Mouse (Mus musculus) T-helper 2 cell (primary cell): Measurements from ENCODE around the gene Vps13d.

Source experiments
- in situ Hi-C: fragments of 300-600 bp; cut with MboI, MseI; formaldehyde crosslinking; loops from one replicate; pipeline ENCODE4 v1.15.1; 2025; ENCODE audit warnings: high pct_unique_total_duplicates

Vps13d gene

DNA sequence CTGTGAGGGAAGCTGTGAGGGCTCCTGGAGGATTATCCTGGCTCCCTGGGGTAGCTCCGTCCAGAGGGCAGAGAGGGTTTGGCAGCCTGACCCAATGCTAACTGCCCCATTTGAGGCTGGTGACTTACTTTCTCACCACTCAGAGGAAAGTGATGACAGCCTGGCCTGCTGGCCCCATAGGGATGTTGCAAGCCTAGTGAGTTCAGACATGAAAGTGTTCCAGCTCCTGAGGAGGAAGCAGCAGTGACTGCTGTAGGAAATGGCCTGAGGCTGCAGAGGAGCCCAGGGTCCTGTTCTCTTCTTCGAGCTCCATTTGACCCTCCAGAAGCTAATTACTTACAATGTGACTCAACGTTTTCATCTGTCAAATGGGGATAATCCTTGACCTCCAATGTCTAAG, 157.8 kb downstream of the Vps13d start:
- in situ Hi-C loops = no loop called here

DNA sequence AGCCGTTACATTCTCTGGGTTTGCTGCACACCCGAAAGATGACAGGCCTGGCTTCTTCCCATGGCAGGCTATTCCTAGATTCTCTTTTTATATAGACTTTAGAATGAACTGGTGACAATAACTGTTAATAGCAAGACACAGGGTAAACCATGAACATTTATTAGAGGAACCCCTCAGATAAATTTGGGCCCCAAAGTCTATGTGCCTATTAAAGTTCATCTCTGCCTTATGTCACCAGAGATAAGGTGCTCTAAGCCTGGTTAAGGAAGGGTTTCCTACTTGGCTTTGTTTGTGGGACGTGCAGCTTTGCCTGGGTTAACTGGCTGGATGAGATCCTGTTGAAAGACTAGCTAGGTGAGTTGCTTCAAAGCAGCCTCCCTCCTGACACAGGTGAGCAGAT, 159.4 kb downstream of the Vps13d start:
- in situ Hi-C loops = no loop called here

DNA sequence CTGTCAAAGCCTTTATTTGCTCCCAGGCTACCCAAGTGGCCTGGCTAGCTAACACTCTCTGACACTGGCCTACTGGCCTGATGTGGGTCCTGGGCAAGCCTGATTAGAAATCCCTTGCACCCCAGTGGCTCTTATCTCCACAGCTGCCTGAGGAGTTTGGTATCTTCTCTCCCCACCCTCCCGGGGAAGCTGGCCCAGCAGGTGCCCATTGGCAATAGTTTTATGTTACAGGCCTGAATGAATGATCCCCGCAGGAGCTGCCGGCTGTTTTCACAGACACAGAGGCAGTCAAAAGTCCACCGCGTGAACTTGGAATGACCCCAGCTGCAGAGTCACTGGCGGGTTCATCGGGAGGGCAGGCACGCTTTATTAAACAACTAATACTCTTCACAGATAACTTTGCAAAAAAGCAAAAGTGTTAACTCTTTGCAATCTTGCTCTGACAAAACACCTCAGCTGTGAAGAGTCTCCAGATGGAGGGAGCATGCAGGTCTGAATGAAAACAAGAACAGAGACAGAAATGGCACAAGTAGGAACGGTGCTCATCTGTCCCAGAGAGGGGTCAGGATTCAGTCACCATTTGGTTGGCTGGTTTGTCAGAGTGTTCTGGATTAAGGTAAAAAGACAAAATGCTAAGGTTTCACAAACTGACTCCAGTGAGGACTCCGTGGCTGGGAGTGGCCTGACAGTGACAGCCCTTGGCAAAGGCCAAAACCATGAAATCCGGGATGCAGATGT, 160.1 kb downstream of the Vps13d start:
- in situ Hi-C loops = no loop called here

DNA sequence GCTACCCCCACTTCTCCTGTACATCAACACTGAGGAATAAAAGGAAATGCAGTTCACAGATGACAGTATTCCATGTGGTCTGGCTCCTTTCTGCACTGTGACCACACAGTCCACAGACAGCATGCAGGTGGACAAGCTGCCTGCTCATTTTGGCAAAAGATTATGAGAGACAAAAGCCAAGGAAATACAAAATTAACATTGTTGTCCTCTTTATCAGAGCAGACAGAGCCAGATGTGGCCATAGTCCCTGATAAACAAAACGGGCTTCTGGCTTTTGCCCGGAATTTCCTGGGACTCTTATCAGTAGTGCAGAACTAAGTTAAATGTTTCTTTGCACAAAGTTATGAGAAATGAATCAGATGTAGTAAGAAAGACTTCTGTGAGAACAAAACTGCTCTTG, 161.4 kb downstream of the Vps13d start:
- in situ Hi-C loops = no loop called here

DNA sequence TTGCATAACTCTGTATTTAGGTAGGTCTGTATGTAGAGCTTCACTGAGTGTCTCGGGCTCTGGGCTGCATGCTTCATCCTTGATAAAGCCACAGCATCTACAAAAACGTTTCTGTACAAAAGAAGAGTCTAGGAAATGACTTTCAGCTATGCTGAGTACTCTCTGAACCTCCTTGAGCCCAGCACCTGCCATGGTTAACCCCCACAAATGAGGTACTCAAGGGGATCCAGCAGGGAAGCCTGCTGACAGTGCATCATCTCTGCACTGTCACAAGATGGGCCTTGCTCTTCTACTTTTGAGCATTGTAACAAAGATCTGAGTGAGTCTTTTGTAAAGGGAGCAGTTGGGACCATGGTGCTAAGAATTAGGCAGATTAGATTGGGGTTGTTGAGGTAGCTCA, 162.2 kb downstream of the Vps13d start:
- in situ Hi-C loops = no loop called here

DNA sequence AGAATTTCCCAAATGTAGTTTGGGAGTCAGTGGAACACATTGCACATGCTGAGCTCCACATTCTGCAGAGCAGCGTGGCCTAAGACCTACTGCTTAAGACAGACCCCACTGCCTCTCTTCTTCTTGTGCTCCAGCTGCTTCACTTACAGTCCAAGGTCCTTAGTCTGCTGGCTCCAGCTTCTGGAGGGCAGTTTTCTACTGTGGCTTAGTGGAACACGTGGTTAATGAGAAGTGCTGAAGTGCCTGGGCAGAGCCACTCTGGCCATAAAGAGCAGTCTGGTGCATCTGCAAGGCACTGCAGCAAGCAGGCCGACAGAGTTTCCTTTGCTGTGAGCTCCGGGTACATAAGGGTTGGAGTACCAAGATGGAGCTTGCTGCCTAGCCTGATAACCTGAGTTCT, 163.3 kb downstream of the Vps13d start:
- in situ Hi-C loops = no loop called here

DNA sequence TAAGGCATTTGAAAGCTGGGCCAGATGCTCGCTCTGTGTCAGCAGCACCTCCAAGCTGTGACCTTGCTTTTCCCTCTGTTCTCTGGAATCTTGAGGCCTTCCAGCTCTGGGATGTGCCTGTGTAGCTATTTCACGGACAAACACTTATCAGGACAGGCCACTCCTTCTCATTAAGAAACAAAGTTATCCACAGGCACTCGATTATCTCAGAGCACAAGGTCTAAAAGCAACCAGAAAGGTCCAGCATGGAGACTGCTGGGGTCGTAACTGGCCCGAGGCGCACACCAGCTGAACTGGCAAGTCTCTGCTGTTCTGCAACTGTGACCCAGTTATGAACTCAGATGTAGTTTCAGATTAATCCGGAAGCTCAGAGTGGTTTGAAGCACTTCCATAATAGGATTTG, 168.4 kb downstream of the Vps13d start:
- in situ Hi-C loops = no loop called here

DNA sequence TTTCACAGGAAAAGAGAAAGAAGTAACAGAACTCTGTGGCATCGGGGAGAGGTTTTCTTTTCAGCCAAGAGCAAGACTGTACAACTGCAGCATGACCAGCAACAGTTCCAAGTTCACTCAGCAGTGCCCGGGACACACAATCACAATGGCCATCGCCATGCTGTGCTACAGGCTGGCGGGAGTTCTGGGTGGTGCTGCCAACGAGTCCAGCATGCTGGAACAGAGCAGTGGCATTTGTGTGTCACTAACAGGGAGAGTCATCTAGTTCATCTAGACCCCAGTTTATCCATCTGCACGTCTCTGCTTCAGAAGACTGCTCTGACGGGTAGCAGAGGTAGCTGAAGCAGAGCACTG, 169.4 kb downstream of the Vps13d start:
- in situ Hi-C loops = no loop called here

DNA sequence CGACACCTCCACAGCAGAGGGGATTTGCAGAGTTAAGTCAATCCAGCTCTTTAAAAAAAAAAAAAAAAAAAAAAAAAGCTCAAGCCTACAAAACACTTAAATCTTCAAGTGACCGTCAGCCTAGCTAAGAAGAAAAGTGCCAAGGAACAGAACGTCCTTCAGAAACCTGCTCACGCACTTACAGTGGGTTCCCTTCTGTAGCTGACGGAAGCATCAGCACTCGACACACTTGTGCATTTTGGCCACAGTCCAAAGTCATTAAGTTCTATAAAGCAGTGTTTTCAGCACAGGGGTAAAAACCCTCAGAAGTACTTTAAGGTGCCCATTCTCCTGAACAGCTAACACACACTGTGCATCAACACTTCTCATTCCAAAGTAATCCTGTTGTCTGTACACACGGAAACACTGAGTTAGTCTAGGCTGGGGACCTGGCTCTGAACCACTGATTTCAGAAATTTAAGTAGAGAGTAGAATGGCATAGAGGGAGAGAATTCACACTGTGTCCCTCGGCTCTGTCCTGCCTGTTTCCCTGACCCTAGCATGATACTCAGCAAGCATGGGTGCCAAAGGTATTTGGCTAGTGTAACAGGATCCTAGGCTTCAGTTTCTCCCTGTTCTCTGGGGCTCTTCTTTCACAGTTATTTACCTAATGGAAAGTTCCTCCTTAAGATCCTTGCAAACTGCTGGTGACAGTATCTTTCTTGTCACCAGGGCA, 170.0 kb downstream of the Vps13d start:
- in situ Hi-C loops = no loop called here

DNA sequence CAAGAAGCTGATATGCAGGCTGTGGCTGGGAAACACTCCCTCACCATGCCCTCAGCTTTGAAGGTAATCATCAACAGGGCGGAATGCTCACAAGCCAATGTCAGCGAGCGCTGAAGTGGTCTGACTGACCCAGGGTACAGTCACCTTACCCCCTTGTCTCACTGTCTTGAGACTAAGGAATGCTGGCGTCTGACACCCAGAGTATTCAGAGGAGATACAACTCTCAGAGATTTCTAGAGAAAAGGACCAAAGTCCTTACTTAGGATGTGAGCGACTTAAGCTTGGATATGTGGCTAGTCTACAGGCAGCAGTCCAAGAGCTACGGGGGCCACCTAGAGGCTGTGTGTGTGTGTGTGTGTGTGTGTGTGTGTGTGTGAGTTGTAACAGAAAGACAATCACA, 170.9 kb downstream of the Vps13d start:
- in situ Hi-C loops = no loop called here

DNA sequence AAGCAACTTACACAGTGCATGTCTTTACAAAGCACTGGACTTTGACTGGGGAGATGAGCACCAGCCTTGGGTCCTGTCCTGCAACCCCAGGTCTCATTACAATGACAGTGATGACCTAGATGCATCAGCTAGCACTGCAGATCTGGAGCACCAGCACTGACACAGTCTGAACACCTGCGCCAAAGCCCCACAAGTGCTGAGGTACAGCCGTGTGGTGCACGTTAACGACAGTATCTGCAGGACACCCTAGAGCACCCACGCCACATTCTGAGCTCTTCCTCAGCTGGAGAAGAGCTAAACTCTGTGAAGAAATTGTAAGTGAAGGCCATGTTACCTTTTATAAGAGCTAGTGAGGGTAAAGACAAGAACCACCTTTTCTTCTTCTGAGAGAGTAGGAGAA, 172.0 kb downstream of the Vps13d start:
- in situ Hi-C loops = no loop called here

DNA sequence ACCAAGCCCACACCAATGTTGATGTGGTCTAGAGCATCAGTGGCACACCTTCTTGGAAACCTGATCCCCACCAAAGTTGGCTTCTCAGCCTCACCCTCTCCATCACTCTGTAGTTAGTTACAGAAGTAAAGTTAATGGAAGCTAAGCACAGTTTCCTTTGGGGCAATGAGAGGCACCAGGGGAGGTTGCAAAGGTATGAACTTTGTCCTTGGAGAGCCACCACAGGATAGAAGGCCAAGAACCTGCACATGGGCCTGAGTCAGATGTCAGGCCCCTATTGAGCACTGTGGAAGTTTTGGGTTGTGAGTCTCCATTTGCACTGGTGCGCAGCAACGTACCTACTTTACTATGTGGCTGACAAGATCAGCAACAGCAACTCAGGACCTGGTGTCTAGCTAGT, 172.6 kb downstream of the Vps13d start:
- in situ Hi-C loops = no loop called here

DNA sequence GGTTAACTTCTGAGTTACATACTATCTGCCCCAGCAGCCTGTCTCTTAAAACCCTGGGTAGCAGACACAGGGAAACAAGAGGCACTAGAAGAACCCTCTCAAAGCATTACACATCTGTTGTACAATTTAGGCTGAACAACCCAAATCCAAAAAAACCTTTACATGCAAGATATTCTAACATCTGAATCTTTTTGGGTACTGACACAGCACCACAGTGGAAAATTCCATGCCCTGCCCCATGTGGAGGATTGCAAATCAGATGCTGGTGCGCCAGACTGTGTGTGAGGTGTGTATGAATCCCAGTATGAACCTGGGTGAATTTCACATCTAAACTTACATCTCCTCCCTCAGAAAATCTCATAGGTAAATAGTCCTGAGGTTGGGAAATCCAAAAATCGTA, 174.4 kb downstream of the Vps13d start:
- in situ Hi-C loops = no loop called here

DNA sequence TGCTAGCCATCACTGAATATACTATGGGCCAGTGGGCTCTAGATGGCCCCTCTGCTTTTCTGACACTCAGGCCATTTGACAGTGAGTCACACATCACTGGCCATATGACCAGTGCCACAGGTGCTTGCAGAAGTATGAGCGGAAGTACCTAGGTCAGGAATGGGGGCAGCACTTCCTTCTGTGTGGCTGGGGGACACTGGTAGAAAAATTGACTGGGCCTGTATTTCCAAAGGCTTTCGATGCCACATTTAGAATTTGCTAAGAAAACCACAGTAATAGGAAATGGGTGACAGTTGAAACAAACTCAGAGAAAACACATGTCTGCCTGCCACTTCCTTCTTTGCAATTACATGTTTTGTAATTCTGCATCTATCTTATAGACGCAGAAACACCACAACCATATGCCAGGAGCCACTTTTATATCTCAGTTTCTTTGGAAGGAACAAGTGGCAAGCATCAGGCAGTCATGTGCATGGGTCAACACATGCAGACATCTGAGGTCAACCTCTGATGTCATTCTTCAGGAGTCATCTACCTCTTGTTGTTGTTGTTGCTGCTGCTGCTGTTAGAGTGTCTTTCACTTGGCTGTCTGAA, 175.6 kb downstream of the Vps13d start:
- in situ Hi-C loops = no loop called here

DNA sequence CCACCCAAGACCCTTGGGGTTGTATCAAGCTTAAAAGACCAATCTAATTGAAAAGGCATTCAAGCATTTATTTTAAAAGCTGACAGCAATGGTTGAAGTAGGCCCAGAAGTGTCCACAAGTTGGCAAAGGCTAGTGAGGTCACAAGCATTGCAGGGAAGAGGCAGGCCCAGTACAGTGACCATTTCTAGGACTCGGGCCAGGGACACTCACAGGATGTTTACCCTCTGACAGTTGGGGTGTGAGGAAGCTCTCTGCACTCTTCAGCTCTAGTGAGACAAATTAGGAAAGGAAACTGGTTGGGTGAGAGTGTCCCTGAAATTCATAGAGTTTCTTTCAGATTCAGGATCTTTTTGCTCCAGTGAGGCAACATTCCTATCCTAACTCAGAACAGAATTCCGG, 177.1 kb downstream of the Vps13d start:
- in situ Hi-C loops = no loop called here

DNA sequence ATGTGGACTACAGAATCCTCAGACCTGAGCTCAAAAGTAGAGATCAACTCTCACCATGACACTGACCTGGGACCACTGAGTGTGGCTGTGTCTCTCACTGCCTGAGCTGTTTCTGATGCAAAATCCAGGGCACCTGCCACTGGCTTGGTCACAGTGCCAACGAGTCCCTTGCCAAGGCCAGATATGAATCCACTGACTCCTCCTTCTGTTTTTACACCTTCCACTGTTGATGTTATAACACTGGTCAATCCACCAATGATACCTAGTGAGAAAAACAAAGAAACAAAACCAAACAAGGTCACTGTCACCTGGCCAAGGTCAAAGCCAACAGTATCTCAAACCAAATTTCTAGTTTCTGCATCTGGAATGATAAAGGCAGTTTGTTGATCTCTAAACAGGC, 178.1 kb downstream of the Vps13d start:
- in situ Hi-C loops = no loop called here

DNA sequence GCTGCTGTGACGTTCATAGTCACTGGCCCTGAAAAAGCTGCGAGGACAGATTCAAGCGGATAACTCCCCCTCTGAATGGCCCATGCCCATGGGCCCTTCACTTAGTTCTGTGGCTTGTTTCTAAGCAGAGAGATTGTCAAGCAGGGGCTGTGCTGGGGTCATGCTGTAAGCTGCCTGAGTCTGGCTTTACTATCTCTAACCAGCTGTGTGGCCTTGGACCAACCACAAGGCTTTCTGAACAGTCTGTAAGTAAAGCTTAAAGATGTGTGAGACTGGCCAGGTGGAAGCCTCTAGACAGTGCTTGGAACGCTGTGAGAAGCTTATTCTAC, 180.2 kb downstream of the Vps13d start:
- in situ Hi-C loops = no loop called here

DNA sequence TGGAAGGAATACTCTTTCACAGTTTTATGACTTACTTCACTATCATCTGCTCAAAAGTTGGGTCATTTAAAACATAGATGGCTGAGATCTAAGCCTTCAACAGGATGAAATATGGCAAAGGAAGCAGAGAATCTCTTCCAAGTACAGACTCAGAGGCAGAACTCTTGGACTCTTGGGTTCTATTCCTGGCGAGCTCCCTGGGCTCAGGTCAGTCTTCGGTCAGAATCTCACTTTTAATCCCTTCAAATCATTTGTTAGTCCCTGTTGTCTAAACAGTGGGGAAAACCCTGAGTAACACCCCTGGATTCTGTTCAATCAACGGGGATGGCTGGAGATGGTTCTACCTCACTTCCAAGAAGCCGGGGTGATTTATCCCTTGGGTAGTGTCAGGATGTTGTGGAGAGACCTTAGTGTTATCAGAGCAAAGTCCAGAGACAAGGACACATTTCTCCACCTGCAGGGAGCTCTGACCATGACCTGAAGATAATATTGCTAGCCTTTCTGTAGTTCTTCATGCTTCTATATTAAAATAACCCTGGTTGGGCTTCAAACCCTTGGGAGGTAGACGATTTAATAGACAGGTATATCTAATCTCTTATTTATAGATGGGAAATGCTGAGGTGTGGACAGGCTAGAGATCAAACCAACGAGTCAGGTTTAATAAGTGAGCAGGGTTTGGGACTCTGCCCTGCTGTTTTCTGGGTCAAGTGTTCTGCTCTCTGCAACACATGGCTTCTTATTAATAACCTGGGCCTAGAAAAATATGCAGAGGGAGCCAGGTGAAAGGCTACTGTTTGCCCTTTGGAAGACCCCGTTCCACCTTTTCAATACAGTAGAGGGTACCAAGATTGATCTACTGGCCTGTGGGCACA, 180.8 kb downstream of the Vps13d start:
- in situ Hi-C loops = no loop called here

DNA sequence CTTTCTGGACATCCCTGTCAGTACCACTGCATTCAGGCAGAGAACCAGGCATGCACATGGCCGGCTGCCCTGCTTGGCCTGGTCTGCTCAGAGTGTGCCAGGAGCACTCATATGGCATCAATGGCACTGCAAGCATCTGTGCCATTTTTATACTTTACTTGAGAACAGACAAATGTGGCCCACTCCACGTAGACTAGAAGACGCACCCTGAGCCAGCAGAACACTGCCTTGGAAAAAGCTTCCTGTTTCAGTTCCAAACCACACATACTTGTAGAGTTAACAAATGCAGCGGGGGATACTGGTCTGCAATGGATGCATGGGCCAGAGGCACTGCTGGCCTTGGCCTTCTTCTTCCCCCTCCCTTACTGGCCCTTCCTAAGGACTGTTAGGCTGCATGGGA, 181.6 kb downstream of the Vps13d start:
- in situ Hi-C loops = no loop called here

DNA sequence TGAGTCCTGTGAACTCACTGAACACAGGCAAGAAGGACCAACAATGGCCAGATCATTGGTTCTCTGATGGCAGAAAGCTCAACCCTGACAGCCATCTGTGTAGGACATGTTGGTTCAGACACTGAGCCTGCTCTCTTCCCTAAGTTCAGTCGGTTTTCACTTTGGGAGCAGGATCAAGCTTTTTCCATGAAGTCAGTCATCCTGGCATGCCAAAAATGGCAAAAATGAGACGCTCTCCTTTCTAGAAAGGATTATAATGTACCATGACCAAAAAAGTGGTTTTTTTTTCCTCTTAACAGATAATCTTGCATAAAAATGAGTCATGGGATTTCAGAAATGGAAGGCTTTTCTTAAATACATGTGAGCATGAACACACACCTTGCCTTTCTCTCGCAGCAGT, 183.6 kb downstream of the Vps13d start:
- in situ Hi-C loops = no loop called here

DNA sequence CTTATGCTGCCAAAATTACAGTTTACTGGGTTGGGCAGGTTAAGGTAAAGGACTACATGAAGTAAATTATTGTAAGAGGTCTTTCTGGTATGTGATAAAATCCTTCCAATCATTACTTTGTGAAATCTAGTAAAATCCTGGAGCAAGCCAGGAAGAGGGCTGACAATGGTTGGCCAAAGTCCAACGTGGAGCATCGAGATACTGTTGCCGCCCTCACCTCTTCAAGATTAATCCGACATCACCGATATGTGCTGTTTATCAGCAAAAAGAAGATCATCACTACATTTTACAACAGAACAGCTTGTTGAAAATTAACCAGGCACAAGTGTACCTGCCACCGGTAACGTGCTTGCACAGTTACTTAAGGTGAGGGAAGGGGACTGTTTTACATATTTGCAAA, 184.9 kb downstream of the Vps13d start:
- in situ Hi-C loops = no loop called here

DNA sequence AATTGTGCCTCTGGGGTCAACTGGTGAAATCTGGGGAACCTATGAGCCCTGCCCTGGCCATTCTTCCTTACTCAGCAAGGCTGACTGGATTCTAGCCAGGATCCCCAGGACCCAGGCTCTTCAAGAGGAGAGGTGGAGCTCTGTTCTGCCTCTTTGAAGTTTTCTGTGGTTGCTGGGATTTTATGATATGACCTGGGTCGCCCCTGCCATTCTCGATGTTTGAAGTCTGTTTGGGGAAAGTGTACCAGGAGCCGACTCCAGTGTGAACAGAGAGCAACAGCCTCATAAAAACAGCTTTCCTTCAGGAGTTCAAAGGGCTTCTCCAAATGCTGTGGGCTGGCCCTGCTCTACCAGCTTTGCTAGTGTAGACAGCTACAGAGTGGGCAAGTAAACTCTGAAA, 185.4 kb downstream of the Vps13d start:
- in situ Hi-C loops = no loop called here
